8 mouse cellular contexts compared by ENCODE assay signal in genomic region chr5:96209459-96209858, GRCm38 (mm10). TPM values are rescaled to one million over a fixed set of nuclear protein-coding genes. Genes with fewer than 3 reads are reported as not detected.
A peak's percentile ranks its signal among the peaks of the same experiment; 100 is the strongest.
DNase-seq lines count a peak whose midpoint lies in the region; ATAC-seq lines count a peak whose summit lies in the region.

Gene Mrpl1 (plus strand): TSS chr5:96209493.

- DNase-seq in 416B (ENCODE audit: low read depth) (peak; percentile 94), adipocyte (ENCODE audit: low spot score) (peak; percentile 59)
- peak; percentile 42 for DNase-seq in embryo, embryonic 10 days (ENCODE audit: low spot score)
- peak; percentile 15 for DNase-seq in gastrocnemius, postnatal 14 days
- DNase-seq in induced T-regulatory cell, adult 2 months (ENCODE audit: low read depth): peak; percentile 88
- DNase-seq in left cerebral cortex, postnatal 36 days (ENCODE audit: low spot score in 2 of 2): peak; percentile 10 to 28
- DNase-seq in spleen, postnatal 4 days (ENCODE audit: low spot score in 2 of 2): peak; percentile 34 to 69

- peak; percentile 84 for ATAC-seq in megakaryocyte-erythroid progenitor cell, adult 5-6 weeks (replicated peaks; ENCODE audit: low FRiP score, low TSS enrichment, poor library complexity, severe bottlenecking)

- intact Hi-C loops in gastrocnemius, postnatal 14 days (cut with DNase I; ENCODE audit: low total_unique reads): loop anchor here (5.0 kb wide), 1 partner anchor 47 kb away; the partner anchor contains the start of gene Cnot6l
- intact Hi-C loops in left cerebral cortex, postnatal 36 days (cut with DNase I): no loop called here

RNA-seq across cellular contexts. Expression of gene Mrpl1, which starts in this region (rescaled TPM):
- 10 to 100 TPM; 21.1 to 22.2 TPM for total RNA-seq in gastrocnemius, postnatal 14 days (2021)
- 10 to 100 TPM; 11.5 to 16.1 TPM for total RNA-seq in left cerebral cortex, postnatal 36 days (2021)
- total RNA-seq in megakaryocyte-erythroid progenitor cell, adult 5-6 weeks (2014; fragmentation: Nextera tagmentation): 18.0 and 21.7 TPM in 2 replicates
- total RNA-seq in megakaryocyte-erythroid progenitor cell, adult 5-6 weeks (2017): 40.4 and 61.1 TPM in 2 replicates

Comparison
In these comparisons a context has a peak if more than half of its experiments do, and no peak if none do; other contexts are left out.
1. Peak in every context shown above with its lines: DNase-seq and ATAC-seq.
2. DNase-seq: peak in every context shown above with its lines; median percentile 94 in 416B; 88 in induced T-regulatory cell, adult 2 months; 59 in adipocyte; 52 in spleen, postnatal 4 days; 42 in embryo, embryonic 10 days; 19 in left cerebral cortex, postnatal 36 days; 15 in gastrocnemius, postnatal 14 days.